Mouse (Mus musculus): Measurements from ENCODE around the gene Nlrp10.

GRCm38 (mm10) chr7:108929726-108930393, at the start of gene Nlrp10:
- no peak for TF ChIP-seq CTCF (IDR thresholded peaks at IDR 0.05; ENCODE audit: insufficient read depth, low read length)
- no peak for TF ChIP-seq POLR2A (IDR thresholded peaks at IDR 0.05; ENCODE audit: borderline replicate concordance, extremely low read depth, low read depth, low read length)
